Comparison of ENCODE assay signal across 12 mouse cellular contexts in genomic region chr5:135639760-135640458, GRCm38 (mm10). TPM values are rescaled to one million over a fixed set of nuclear protein-coding genes. Genes with fewer than 3 reads are reported as not detected.
DNase-seq lines count a peak whose midpoint lies in the region; ATAC-seq and TF ChIP-seq lines count a peak whose summit lies in the region.
"Had no signal": no experiment of that assay in that cellular context is flagged by ENCODE, and none has a peak within 500 bp of the region (broad histone marks: within the 10 kb centered on the region; RNA-seq: fewer than 3 reads in every experiment).

No protein-coding gene starts in this region.

- H3K4me3 ChIP-seq in kidney, embryonic 15.5 days (replicated peaks): no peak overlapping the region
- H3K4me3 ChIP-seq in G1E (ENCODE audit: low read depth, low read length): no peak overlapping the region
- H3K4me3 ChIP-seq: midbrain, embryonic 12.5 days had no signal

- no peaks in the 10 kb centered on the region for H3K4me1 ChIP-seq in kidney, embryonic 15.5 days
- peaks cover 18% of the 10 kb centered on the region for H3K4me1 ChIP-seq in G1E (ENCODE audit: insufficient read depth, low read depth, low read length)
- H3K4me1 ChIP-seq: midbrain, embryonic 12.5 days had no signal

- peaks cover 77% of the 10 kb centered on the region for H3K36me3 ChIP-seq in kidney, embryonic 15.5 days
- peaks cover 79% of the 10 kb centered on the region for H3K36me3 ChIP-seq in G1E (replicated peaks)

- no peaks in the 10 kb centered on the region for H3K9me3 ChIP-seq in kidney, embryonic 15.5 days (replicated peaks)
- no peaks in the 10 kb centered on the region for H3K9me3 ChIP-seq in G1E (replicated peaks)
- H3K9me3 ChIP-seq: midbrain, embryonic 12.5 days had no signal

- no peak overlapping the region for H3K4me2 ChIP-seq in kidney, embryonic 15.5 days
- H3K4me2 ChIP-seq: midbrain, embryonic 12.5 days had no signal

- H3K27me3 ChIP-seq in kidney, embryonic 15.5 days: no peaks in the 10 kb centered on the region
- H3K27me3 ChIP-seq in G1E (ENCODE audit: insufficient read depth, low read length): no peaks in the 10 kb centered on the region
- H3K27me3 ChIP-seq: midbrain, embryonic 12.5 days had no signal

- no peak overlapping the region for H3K9ac ChIP-seq in kidney, embryonic 15.5 days
- H3K9ac ChIP-seq: midbrain, embryonic 12.5 days had no signal

- no peak overlapping the region for H3K27ac ChIP-seq in kidney, embryonic 15.5 days
- H3K27ac ChIP-seq: midbrain, embryonic 12.5 days had no signal

- 78% methylated on average over 7 of the region's 7 CpGs for WGBS in kidney, embryonic 15.5 days

- no peak for ATAC-seq in kidney, embryonic 15.5 days (replicated peaks; ENCODE audit: low FRiP score)
- ATAC-seq in G1E (ENCODE audit: extremely low read depth, insufficient number of reproducible peaks, low FRiP score, poor library complexity, severe bottlenecking): no peak
- peak; percentile 42 for ATAC-seq in common myeloid progenitor, adult 5-6 weeks (replicated peaks; ENCODE audit: low read depth, poor library complexity, severe bottlenecking)
- peak; percentile 65 for ATAC-seq in megakaryocyte progenitor cell, adult 5-6 weeks (replicated peaks; ENCODE audit: poor library complexity)

- peak; percentile 41 to 60 for DNase-seq in kidney, postnatal 36 days
- peak; percentile 10 for DNase-seq in G1E (ENCODE audit: low spot score)
- DNase-seq in cerebellum, postnatal 14 days: no peak
- no peak for DNase-seq in cerebellum, postnatal 10 days
- DNase-seq: cerebellum, adult 18-20 months; heart, postnatal 36 days; spleen, adult 18-20 months; thymus, postnatal 36 days had no signal

- no peak for TF ChIP-seq CTCF in G1E (IDR thresholded peaks at IDR 0.05; ENCODE audit: low read depth, low read length)

RNA-seq across cellular contexts. Expression of gene Rhbdd2, which starts 7.5 kb away (rescaled TPM):
- polyA plus RNA-seq in kidney, embryonic 15.5 days (2015; fragmentation: Nextera tagmentation; extraction: Ambion mirVana): 45.9 and 51.9 TPM in 2 replicates
- total RNA-seq in G1E (2014; fragmentation: Nextera tagmentation) (21.1 and 29.4 TPM in 2 replicates), G1E (2017) (6.3 and 6.7 TPM in 2 replicates)
- polyA plus RNA-seq in G1E (2012): 9.8 and 15.5 TPM in 2 replicates
- total RNA-seq in common myeloid progenitor, adult 5-6 weeks (2017): 12.4 and 14.0 TPM in 2 replicates
- total RNA-seq in megakaryocyte progenitor cell, adult 5-6 weeks (2015): 14.2 and 17.1 TPM in 2 replicates
- total RNA-seq in megakaryocyte progenitor cell, adult 5-6 weeks (2017): 3.0 and 4.6 TPM in 2 replicates

RNA-seq across cellular contexts. Expression of gene Por, which starts 29.9 kb away (rescaled TPM):
- 78.2 and 89.0 TPM in 2 replicates for polyA plus RNA-seq in kidney, embryonic 15.5 days (2015; fragmentation: Nextera tagmentation; extraction: Ambion mirVana)
- 26.7 and 38.1 TPM in 2 replicates for total RNA-seq in G1E (2014; fragmentation: Nextera tagmentation)
- total RNA-seq in G1E (2017): 80.5 and 91.1 TPM in 2 replicates
- polyA plus RNA-seq in G1E (2012): 90.4 and 112 TPM in 2 replicates
- total RNA-seq in common myeloid progenitor, adult 5-6 weeks (2017): 55.7 and 72.0 TPM in 2 replicates
- 12.7 and 21.3 TPM in 2 replicates for total RNA-seq in megakaryocyte progenitor cell, adult 5-6 weeks (2015)
- 25.2 and 36.5 TPM in 2 replicates for total RNA-seq in megakaryocyte progenitor cell, adult 5-6 weeks (2017)

Comparison
In these comparisons a context has a peak if more than half of its experiments do, and no peak if none do; other contexts are left out.
1. DNase-seq: peak in kidney, postnatal 36 days (2 of 2) and G1E (single experiment); none in cerebellum, postnatal 14 days (0 of 2) and cerebellum, postnatal 10 days (0 of 2).
2. ATAC-seq: peak in common myeloid progenitor, adult 5-6 weeks (single experiment) and megakaryocyte progenitor cell, adult 5-6 weeks (single experiment); none in kidney, embryonic 15.5 days (single experiment) and G1E (single experiment).